Mouse (Mus musculus): ENCODE data around the gene Dscaml1. TPM values are rescaled to one million over a fixed set of nuclear protein-coding genes. Genes with fewer than 3 reads are reported as not detected.
"Not testable (repeated sequence)": the region's sequence is repeated elsewhere in the genome, so short reads cannot be mapped to it uniquely, and the experiment has no call there.

Gene Dscaml1
- polyA plus RNA-seq, 1 experiment from 2014 or later, result 2.3 TPM

DNA sequence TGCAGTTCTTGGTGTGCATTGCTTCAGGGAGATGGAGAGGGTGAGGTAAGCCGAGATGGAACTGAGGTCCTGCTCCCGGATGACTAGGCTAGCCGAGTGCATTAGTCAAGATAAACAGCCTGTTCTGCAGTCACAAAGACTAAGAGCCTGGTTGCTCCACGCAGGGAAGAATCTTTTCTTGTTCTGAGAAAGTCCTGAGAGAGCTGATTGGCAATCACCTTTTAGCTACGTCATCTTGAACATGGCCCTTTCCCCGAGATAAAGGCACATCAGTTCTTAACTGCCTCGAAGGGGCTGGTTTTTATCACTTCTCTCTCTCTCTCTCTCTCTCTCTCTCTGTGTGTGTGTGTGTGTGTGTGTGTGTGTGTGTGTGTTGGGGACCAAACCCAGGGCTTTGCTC is 319.0 kb downstream of the Dscaml1 start:
- peaks cover 7% of the 10 kb centered on the region; the same call in 1 of the 2 replicates for H3K27me3 ChIP-seq
- H3K36me3 ChIP-seq, result no peaks in the 10 kb centered on the region
- H3K9me3 ChIP-seq (replicated peaks), result no peaks in the 10 kb centered on the region
- no peak overlapping the region for H3K4me3 ChIP-seq
- no peak overlapping the region for H3K9ac ChIP-seq
- no peak overlapping the region for H3K27ac ChIP-seq
- WGBS, result 69% methylated on average over 7 of the region's 7 CpGs
- H3K4me1 ChIP-seq, result 0 out of 2 replicates have a peak, but pooled peaks cover under 1% of the 10 kb centered on the region
- ATAC-seq (ENCODE audit: low FRiP score), result no peak
- no peak overlapping the region for H3K4me2 ChIP-seq (replicated peaks)

DNA sequence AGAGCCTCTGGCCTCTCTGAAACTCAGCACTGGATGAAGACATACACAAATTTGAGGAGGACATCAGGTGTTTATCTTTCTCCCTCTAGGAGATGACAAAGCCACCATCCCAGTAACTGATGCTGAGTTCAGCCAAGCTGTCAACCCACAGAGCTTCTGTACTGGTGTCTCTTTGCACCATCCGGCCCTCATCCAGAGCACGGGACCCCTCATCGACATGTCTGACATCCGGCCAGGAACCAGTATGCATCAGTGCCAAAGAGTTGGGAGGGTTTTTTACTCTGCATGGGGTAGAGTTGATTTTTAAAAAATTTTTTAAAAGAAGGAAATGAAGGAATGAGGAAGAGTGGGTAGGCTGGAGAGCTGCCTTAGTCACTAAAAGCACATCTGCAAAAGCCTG is 323.5 kb downstream of the Dscaml1 start:
- no peaks in the 10 kb centered on the region for H3K36me3 ChIP-seq
- H3K9ac ChIP-seq, result no peak overlapping the region
- no peak overlapping the region for H3K27ac ChIP-seq
- no peaks in the 10 kb centered on the region for H3K4me1 ChIP-seq
- no peaks in the 10 kb centered on the region for H3K9me3 ChIP-seq (replicated peaks)
- H3K4me3 ChIP-seq, result no peak overlapping the region
- H3K27me3 ChIP-seq, result no peaks in the 10 kb centered on the region
- H3K4me2 ChIP-seq (replicated peaks), result no peak overlapping the region
- WGBS, result 90% methylated on average over 4 of the region's 4 CpGs
- no peak for ATAC-seq (ENCODE audit: low FRiP score)

DNA sequence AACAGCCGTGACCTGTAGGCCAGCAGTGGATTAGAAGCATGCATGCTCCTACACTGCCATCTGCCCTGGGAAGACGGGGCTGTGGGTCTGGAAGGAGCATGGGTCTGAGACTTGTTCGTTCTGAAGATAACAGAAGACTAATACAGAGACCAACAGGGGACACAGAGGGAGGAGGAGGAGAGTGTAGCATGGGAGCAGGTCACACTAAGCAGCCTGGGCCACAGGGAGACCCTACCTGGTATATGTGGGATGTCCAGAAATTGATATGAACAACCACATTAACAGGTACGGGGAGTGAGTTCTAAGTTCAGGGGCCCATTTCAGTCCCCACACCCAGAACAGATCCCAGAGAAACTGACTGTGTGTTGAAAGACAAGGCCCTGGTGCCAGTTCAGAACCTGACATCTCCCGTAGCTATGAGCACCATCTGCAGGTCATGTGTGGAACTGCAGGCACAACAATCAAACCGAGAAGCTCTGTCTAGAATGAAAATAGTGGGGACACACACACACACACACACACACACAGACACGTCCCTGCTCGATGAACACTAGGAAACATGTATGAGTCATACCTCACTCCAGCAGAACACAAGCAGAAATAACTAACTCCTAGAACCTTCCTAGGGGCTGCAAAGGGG is 328.1 kb downstream of the Dscaml1 start:
- Histone ChIP-seq H3K27me3 (no peaks in the 10 kb centered on the region; the same call in 1 of the 2 replicates), H3K27ac (no peak overlapping the region), H3K4me3 (no peak overlapping the region), H3K4me2 (replicated peaks) (no peak overlapping the region), H3K36me3 (no peaks in the 10 kb centered on the region), H3K9ac (no peak overlapping the region), H3K4me1 (no peaks in the 10 kb centered on the region), H3K9me3 (replicated peaks) (no peaks in the 10 kb centered on the region)
- WGBS, result 43% methylated on average over 8 of the region's 8 CpGs
- no peak for ATAC-seq (ENCODE audit: low FRiP score)

DNA sequence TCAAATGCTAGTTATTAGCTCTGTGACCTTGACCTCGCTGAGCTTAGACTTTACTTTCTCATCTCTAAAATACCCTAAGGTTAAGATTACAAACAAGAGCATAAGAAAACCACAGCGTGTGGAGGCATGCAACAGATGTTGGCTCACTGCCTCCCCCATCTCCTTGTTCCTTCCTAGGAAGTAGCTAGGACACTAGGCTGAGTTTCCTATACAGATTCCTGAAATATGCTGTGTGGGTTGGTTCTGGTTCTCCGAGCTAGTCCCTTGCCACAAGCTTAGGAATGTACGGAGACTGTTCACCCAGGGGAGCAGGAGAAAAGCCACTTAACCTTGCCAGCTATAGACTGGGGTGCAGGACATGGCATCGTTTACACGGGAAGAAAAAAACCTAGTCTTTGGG is 339.8 kb downstream of the Dscaml1 start:
- Histone ChIP-seq H3K4me1 (no peaks in the 10 kb centered on the region), H3K9me3 (replicated peaks) (no peaks in the 10 kb centered on the region), H3K9ac (no peak overlapping the region), H3K4me3 (no peak overlapping the region), H3K27me3 (no peaks in the 10 kb centered on the region), H3K4me2 (replicated peaks) (no peak overlapping the region), H3K27ac (no peak overlapping the region), H3K36me3 (peaks cover 26% of the 10 kb centered on the region)
- ATAC-seq (ENCODE audit: low FRiP score), result no peak
- WGBS, result 82% methylated on average over 6 of the region's 6 CpGs

DNA sequence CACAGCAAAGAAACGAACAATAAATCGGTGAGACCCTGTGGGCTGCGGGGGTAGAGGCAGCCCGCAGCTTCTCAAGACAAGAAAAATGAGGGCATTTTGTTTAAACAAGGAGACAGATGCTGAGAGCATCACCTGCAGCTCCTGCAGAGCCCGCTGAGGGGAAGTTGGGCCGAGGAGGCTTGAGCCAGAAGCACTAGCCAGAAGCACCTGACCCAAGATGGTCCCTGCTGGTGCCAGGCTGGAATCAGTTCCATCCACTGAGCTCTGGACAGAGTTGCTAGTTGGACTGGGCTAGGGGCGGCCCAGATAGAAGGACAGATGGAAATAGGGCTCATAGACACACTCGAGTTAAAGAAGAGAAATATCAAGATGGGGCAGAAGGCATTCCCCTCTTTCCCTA is 340.7 kb downstream of the Dscaml1 start:
- no peak for ATAC-seq (ENCODE audit: low FRiP score)

DNA sequence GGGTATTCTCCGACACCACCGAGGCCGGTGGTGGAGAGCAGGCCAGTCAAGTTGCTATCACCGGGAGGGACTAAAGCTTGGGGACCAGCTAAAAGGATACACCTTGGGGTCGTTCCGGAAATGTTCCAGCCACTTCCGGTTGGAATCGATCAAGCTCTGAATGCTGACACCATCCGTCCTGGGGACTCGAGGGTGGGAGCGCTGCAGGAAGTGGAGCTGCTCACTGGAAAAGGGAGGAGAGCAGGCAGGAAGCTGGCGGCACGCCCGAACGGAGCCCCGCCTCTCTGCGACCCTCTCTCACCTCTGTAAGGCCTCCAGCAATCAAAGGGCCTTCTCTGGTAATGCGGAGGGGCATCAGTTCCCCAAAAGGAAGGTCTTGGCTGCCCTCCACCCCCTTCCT is 342.0 kb downstream of the Dscaml1 start:
- no peak overlapping the region for H3K9ac ChIP-seq
- WGBS, result 85% methylated on average over 18 of the region's 18 CpGs
- H3K9me3 ChIP-seq (replicated peaks), result no peaks in the 10 kb centered on the region
- H3K27me3 ChIP-seq, result no peaks in the 10 kb centered on the region
- no peak for ATAC-seq (ENCODE audit: low FRiP score)
- H3K4me2 ChIP-seq (replicated peaks), result no peak overlapping the region
- H3K4me3 ChIP-seq, result no peak overlapping the region
- H3K27ac ChIP-seq, result no peak overlapping the region
- H3K36me3 ChIP-seq, result peaks cover 38% of the 10 kb centered on the region
- no peaks in the 10 kb centered on the region for H3K4me1 ChIP-seq

More for the DNA sequence above, 340.7 kb downstream of the Dscaml1 start:
- Histone ChIP-seq H3K27ac (no peak overlapping the region), H3K4me2 (replicated peaks) (no peak overlapping the region), H3K27me3 (no peaks in the 10 kb centered on the region), H3K36me3 (peaks cover 35% of the 10 kb centered on the region), H3K9me3 (replicated peaks) (no peaks in the 10 kb centered on the region), H3K9ac (no peak overlapping the region), H3K4me1 (no peaks in the 10 kb centered on the region), H3K4me3 (no peak overlapping the region)
- 89% methylated on average over 8 of the region's 8 CpGs for WGBS

DNA sequence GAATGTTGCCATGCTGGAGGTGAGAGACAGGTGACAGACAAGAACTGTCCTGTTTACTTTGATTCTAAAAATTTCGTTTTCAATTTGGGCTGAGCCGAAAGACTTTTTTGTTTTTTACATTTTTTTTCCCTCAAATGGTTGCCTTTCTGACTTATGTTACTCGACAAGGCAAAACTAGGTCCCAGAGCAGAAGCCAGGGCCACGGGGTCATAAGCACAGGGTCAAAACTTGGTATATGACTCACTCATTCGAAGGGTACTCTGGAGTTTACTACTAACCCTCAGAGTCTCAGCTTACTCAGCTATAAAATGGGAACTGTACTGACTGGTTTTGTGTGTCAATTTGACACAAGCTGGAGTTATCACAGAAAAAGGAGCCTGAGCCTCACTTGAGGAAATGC is 343.2 kb downstream of the Dscaml1 start:
- no peaks in the 10 kb centered on the region for H3K27me3 ChIP-seq
- H3K9ac ChIP-seq, result no peak overlapping the region
- ATAC-seq (ENCODE audit: low FRiP score), result no peak
- 93% methylated on average over 5 of the region's 5 CpGs for WGBS
- H3K4me1 ChIP-seq, result no peaks in the 10 kb centered on the region
- no peak overlapping the region for H3K4me3 ChIP-seq
- no peaks in the 10 kb centered on the region for H3K9me3 ChIP-seq (replicated peaks)
- H3K36me3 ChIP-seq, result peaks cover 49% of the 10 kb centered on the region
- H3K4me2 ChIP-seq (replicated peaks), result no peak overlapping the region
- no peak overlapping the region for H3K27ac ChIP-seq

DNA sequence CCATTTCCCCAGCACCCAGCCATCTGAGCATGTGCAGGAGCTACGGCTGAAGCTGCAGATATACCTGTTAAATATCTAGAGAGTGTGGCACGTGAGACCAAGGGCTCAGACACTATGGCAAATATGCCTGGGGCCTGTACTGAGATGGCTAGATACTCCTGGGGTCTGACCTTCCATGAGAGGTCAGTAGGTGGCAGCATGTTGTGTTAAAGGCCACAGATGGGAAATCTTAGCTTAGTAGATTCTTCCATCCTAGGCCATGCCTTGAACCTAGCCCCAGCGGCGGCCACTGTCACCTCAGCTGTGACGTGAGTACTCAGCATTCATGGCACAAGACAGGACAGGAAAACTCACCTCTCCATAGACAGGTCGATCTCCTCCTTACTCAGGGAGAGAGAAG is 347.7 kb downstream of the Dscaml1 start:
- no peak overlapping the region for H3K9ac ChIP-seq
- peaks cover 68% of the 10 kb centered on the region for H3K36me3 ChIP-seq
- H3K4me1 ChIP-seq, result no peaks in the 10 kb centered on the region
- no peaks in the 10 kb centered on the region for H3K27me3 ChIP-seq
- H3K4me3 ChIP-seq, result no peak overlapping the region
- H3K4me2 ChIP-seq (replicated peaks), result no peak overlapping the region
- no peak overlapping the region for H3K27ac ChIP-seq
- 87% methylated on average over 6 of the region's 6 CpGs for WGBS
- no peak for ATAC-seq (ENCODE audit: low FRiP score)
- no peaks in the 10 kb centered on the region for H3K9me3 ChIP-seq (replicated peaks)

DNA sequence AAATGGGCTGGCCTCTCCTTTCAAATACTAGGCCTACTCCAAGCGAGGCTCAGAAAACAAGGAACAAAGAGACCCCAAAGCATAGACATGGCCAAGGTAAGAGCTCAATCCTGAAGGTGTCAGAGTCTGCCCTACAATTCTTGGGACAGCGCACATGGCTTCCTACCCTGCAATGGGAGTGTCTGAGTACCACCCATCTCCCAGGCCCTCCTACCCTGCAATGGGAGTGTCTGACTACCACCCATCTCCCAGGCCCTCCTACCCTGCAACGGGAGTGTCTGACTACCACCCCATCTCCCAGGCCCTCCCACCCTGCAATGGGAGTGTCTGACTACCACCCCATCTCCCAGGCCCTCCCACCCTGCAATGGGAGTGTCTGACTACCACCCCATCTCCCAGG is 349.7 kb downstream of the Dscaml1 start:
- H3K36me3 ChIP-seq, result peaks cover 55% of the 10 kb centered on the region
- 73% methylated on average over 3 of the region's 3 CpGs for WGBS
- not testable (repeated sequence) for H3K4me1 ChIP-seq; H3K9me3 ChIP-seq (replicated peaks); H3K4me2 ChIP-seq (replicated peaks); H3K4me3 ChIP-seq; H3K27me3 ChIP-seq; H3K27ac ChIP-seq; H3K9ac ChIP-seq; ATAC-seq (ENCODE audit: low FRiP score)

DNA sequence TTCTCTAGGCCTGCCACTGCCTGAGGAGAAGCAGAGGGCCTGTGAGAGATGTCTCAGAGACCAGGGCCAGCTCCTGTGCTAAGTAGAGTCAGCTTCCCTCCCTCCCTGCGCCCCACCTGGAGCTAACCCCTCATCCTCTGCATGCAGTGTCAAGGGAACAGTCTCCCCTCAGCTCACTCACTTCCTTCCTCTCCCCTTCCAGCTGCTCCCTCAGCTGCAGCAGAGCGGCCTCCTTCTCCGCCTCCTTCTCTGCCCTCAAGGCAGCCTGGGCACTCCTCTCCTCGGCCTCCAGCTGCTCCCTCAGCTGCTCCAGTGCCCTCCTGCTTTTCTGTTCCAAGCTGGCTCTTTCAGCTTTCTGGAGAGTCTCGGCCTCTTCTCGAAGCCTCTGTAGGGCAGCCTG is 352.8 kb downstream of the Dscaml1 start:
- Histone ChIP-seq H3K36me3 (peaks cover 35% of the 10 kb centered on the region), H3K27ac (0 out of 2 replicates have a peak overlapping the region, but pooled peaks have one; percentile 18), H3K4me3 (no peak overlapping the region), H3K27me3 (no peaks in the 10 kb centered on the region), H3K9me3 (replicated peaks) (no peaks in the 10 kb centered on the region), H3K4me1 (peaks cover 4% of the 10 kb centered on the region; the same call in 1 of the 2 replicates), H3K9ac (no peak overlapping the region), H3K4me2 (replicated peaks) (no peak overlapping the region)
- ATAC-seq (ENCODE audit: low FRiP score), result no peak
- 75% methylated on average over 6 of the region's 6 CpGs for WGBS

DNA sequence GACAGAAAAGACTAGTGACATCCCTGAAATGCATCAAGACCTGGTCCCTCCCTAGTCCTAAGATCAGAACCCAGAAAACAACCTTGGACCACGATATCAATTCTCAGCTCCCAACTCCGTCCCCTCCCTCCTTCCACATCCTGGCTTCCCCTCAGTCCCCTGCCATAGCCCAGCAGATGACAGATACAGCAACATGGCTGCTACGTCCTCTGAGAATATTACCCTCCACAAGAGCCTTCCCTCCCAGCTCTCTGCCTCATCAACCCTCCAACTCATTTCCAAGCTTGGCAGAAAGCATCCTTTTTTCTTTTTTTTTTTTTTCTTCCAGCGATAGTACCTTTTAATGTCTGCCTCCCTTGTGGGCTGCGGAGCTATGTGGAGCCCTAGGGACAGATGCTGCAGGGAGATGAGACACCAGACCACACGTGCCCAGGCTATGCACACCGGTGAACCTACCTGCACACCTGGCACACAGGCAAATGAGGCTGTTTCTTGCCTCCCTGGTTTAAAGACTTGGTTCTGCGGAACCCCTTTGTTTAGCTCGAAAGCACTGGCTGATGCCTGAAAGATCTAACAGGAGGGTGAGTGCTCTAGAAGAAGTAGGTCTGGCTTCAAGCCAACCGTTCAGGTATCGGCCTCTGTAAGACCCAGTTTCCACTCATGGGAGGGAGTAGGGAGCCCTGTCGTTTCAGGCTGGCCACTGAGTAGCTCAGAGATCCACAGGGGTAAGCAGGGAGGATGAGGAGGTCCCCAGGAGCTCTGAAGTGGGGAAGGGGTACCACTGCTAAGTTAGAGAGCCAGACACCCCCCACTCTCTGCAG is 357.0 kb downstream of the Dscaml1 start:
- H3K9me3 ChIP-seq (replicated peaks), result no peaks in the 10 kb centered on the region
- no peak overlapping the region for H3K4me2 ChIP-seq (replicated peaks)
- H3K9ac ChIP-seq, result no peak overlapping the region
- no peaks in the 10 kb centered on the region for H3K27me3 ChIP-seq
- H3K36me3 ChIP-seq, result peaks cover 28% of the 10 kb centered on the region
- H3K4me1 ChIP-seq, result peaks cover 8% of the 10 kb centered on the region; the same call in 1 of the 2 replicates
- WGBS, result 84% methylated on average over 12 of the region's 12 CpGs
- ATAC-seq (ENCODE audit: low FRiP score), result no peak
- peak overlapping the region; percentile 44; the same call in 1 of the 2 replicates for H3K27ac ChIP-seq
- H3K4me3 ChIP-seq, result no peak overlapping the region

DNA sequence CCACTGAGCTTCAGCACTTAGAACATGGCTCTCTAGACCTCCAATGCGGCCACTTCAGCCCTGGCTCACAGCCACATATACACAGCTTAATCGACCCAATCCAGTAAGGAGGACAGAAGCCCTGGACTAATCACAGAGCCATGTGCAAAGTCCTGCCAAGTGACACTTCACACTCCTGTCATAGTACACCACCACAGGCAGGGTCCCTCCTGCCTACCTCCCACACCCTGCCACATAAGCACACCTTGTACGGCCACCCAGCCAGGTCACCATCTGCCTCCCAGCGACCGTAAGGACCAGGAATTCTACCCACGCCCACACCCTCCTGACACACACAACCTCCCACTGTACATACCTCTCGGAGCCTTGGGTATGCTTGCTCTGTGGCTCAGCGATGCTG is 360.6 kb downstream of the Dscaml1 start:
- H3K4me1 ChIP-seq, result peaks cover 10% of the 10 kb centered on the region; the same call in 1 of the 2 replicates
- H3K4me3 ChIP-seq, result no peak overlapping the region
- peaks cover 25% of the 10 kb centered on the region for H3K36me3 ChIP-seq
- no peak overlapping the region for H3K27ac ChIP-seq
- no peak for ATAC-seq (ENCODE audit: low FRiP score)
- no peak overlapping the region for H3K9ac ChIP-seq
- WGBS, result 91% methylated on average over 8 of the region's 8 CpGs
- H3K9me3 ChIP-seq (replicated peaks), result no peaks in the 10 kb centered on the region
- H3K27me3 ChIP-seq, result no peaks in the 10 kb centered on the region
- no peak overlapping the region for H3K4me2 ChIP-seq (replicated peaks)

All from hindbrain, embryonic 12.5 days (tissue).